Mouse (Mus musculus) olfactory bulb, adult 2 months (tissue): Measurements from ENCODE around the gene Hoxc6.

Experiments
- CTCF ChIP-seq: fragments of 200-500 bp; IDR thresholded peaks from 2 replicates; pipeline ENCODE4 v1.5.1; 2012; ENCODE audit warnings: low read depth, mild to moderate bottlenecking, low read length, moderate library complexity; ENCODE audit not compliant: insufficient read depth
- POLR2A ChIP-seq: fragments of 200-500 bp; IDR thresholded peaks from 2 replicates; pipeline ENCODE4 v1.6.1; 2012; ENCODE audit warnings: mild to moderate bottlenecking, low read depth, low read length, moderate library complexity; ENCODE audit not compliant: insufficient read depth

DNA sequence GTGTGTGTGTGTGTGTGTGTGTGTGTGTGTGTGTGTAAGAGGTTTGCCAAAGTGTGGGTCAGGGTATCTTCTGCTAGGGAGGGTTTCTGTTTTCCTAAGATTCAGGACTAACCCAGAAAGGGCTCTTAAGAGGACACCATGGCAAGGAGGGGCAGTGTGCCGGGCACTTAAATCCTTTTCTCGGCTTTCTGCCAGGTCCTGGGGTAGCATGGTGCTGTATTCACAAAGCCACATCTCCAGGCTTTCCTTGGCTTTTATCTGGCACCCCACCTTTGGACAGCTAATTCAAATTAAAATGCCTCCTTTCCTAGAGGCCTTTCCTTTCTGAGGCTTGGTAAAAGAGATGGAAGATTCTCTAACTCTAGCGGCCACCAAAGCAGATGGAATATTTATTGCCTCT, 41.6 kb downstream of the Hoxc6 start:
- TF ChIP-seq CTCF: no peak
- no peak for TF ChIP-seq POLR2A
